Mouse (Mus musculus) MEL (cell line): ENCODE measurements around the gene Nanos3. TPM values are rescaled to one million over a fixed set of nuclear protein-coding genes. Genes with fewer than 3 reads are reported as not detected.

Source experiments
- DNase-seq: peaks from one replicate; pipeline ENCODE4 v3.0.0; 2011; ENCODE audit warnings: low read depth, low spot score
- H3K27ac ChIP-seq: 2 replicates; pipeline ENCODE4 v1.5.1; 2012; ENCODE audit warnings: low read depth, mild to moderate bottlenecking, control low read depth, low read length, moderate library complexity; ENCODE audit not compliant: control insufficient read depth
- H3K27me3 ChIP-seq, 2 experiments: fragments of 150-350 bp in 1 of 2; sonication (generic) in 1 of 2; 2 replicates each; pipeline ENCODE4 v1.6.1; 2012; ENCODE audit warnings: low read length in 2 of 2, mild to moderate bottlenecking in 2 of 2, improper control_type of control experiment in 1 of 2, moderate library complexity in 1 of 2; ENCODE audit not compliant: insufficient read depth in 2 of 2, control insufficient read depth in 1 of 2
- H3K36me3 ChIP-seq, 2 experiments: 2 replicates each; pipeline ENCODE4 v1.6.1; 2012 to 2014; ENCODE audit warnings: low read length in 2 of 2, improper control_type of control experiment in 1 of 2, inconsistent platforms in 1 of 2, mild to moderate bottlenecking in 1 of 2; ENCODE audit not compliant: insufficient read depth in 2 of 2, control insufficient read depth in 1 of 2
- H3K4me1 ChIP-seq, 2 experiments: fragments of 150-350 bp in 1 of 2; sonication (generic) in 1 of 2; 2 replicates each; pipeline ENCODE4 v1.6.1; 2012; ENCODE audit warnings: low read length in 2 of 2, improper control_type of control experiment in 1 of 2, mild to moderate bottlenecking in 1 of 2; ENCODE audit not compliant: insufficient read depth in 2 of 2, control insufficient read depth in 1 of 2
- H3K4me3 ChIP-seq, 2 experiments: fragments of 150-350 bp in 1 of 2; sonication (generic) in 1 of 2; 2 replicates each; pipeline ENCODE4 v1.5.1; 2012; ENCODE audit warnings: low read depth in 2 of 2, low read length in 2 of 2, mild to moderate bottlenecking in 2 of 2, moderate library complexity in 2 of 2, control low read depth in 1 of 2, improper control_type of control experiment in 1 of 2; ENCODE audit not compliant: control insufficient read depth in 1 of 2, insufficient read depth in 1 of 2
- H3K79me2 ChIP-seq: 2 replicates; pipeline ENCODE4 v1.6.1; 2012; ENCODE audit warnings: mild to moderate bottlenecking, low read length, moderate library complexity; ENCODE audit not compliant: control insufficient read depth, poor library complexity, insufficient read depth
- H3K9ac ChIP-seq: 2 replicates; pipeline ENCODE4 v1.6.1; 2012; ENCODE audit warnings: low read depth, mild to moderate bottlenecking, control low read depth, low read length, moderate library complexity; ENCODE audit not compliant: control insufficient read depth, poor library complexity, severe bottlenecking
- H3K9me3 ChIP-seq: fragments of 150-350 bp; sonication (generic); replicated peaks from 2 replicates; pipeline ENCODE4 v1.6.1; 2012; ENCODE audit warnings: mild to moderate bottlenecking, low read length, improper control_type of control experiment, moderate library complexity; ENCODE audit not compliant: insufficient read depth
- BHLHE40 ChIP-seq: IDR thresholded peaks from 2 replicates; pipeline ENCODE4 v1.6.1; 2012; ENCODE audit warnings: low read depth, mild to moderate bottlenecking, inconsistent platforms, low read length, improper control_type of control experiment, borderline replicate concordance
- CHD1 ChIP-seq: IDR thresholded peaks from 2 replicates; pipeline ENCODE4 v1.6.1; 2012; ENCODE audit warnings: low read depth, mild to moderate bottlenecking, inconsistent platforms, low read length, improper control_type of control experiment
- CHD2 ChIP-seq: IDR thresholded peaks from 2 replicates; pipeline ENCODE4 v1.6.1; 2011; ENCODE audit warnings: low read length, improper control_type of control experiment
- CTCF ChIP-seq, 3 experiments: IDR thresholded peaks in 2 of 3; conservative IDR thresholded peaks in 1 of 3; 2 replicates each; pipeline ENCODE4 v1.5.1; 2011 to 2012; ENCODE audit warnings: low read length in 3 of 3, low read depth in 2 of 3, mild to moderate bottlenecking in 2 of 3, improper control_type of control experiment in 1 of 3, inconsistent platforms in 1 of 3, mixed read lengths in 1 of 3, moderate library complexity in 1 of 3; ENCODE audit not compliant: control insufficient read depth in 1 of 3, insufficient read depth in 1 of 3, poor library complexity in 1 of 3, severe bottlenecking in 1 of 3
- ELF1 ChIP-seq: IDR thresholded peaks from 2 replicates; pipeline ENCODE4 v1.6.1; 2014; ENCODE audit warnings: low read depth, mild to moderate bottlenecking, inconsistent platforms, low read length, improper control_type of control experiment, moderate library complexity
- GABPA ChIP-seq: IDR thresholded peaks from 2 replicates; pipeline ENCODE4 v1.6.1; 2012; ENCODE audit warnings: low read depth, mild to moderate bottlenecking, inconsistent platforms, low read length, improper control_type of control experiment, moderate library complexity
- GATA1 ChIP-seq: IDR thresholded peaks from 2 replicates; pipeline ENCODE4 v1.6.1; 2011; ENCODE audit warnings: low read depth, low read length, improper control_type of control experiment
- JUND ChIP-seq: IDR thresholded peaks from 2 replicates; pipeline ENCODE4 v1.6.1; 2011; ENCODE audit warnings: low read depth, mild to moderate bottlenecking, improper control_type of control experiment, low read length
- KAT2A ChIP-seq: conservative IDR thresholded peaks from 2 replicates; pipeline ENCODE4 v1.6.1; 2012; ENCODE audit warnings: low read depth, low read length, improper control_type of control experiment, inconsistent platforms
- MXI1 ChIP-seq: IDR thresholded peaks from 2 replicates; pipeline ENCODE4 v1.6.1; 2011; ENCODE audit warnings: mild to moderate bottlenecking, low read depth, low read length, improper control_type of control experiment
- MYC ChIP-seq: IDR thresholded peaks from 2 replicates; pipeline ENCODE4 v1.6.1; 2011; ENCODE audit warnings: low read depth, mild to moderate bottlenecking, low read length, improper control_type of control experiment, moderate library complexity
- NELFE ChIP-seq: IDR thresholded peaks from 2 replicates; pipeline ENCODE4 v1.6.1; 2011; ENCODE audit warnings: low read depth, low read length, improper control_type of control experiment
- NRF1 ChIP-seq: IDR thresholded peaks from 2 replicates; pipeline ENCODE4 v1.6.1; 2014; ENCODE audit warnings: low read depth, mild to moderate bottlenecking, inconsistent platforms, low read length, improper control_type of control experiment, moderate library complexity; ENCODE audit not compliant: poor library complexity, insufficient read depth, severe bottlenecking
- POLR2AphosphoS2 ChIP-seq: IDR thresholded peaks from 2 replicates; pipeline ENCODE4 v1.6.1; 2011; ENCODE audit warnings: low read length, improper control_type of control experiment
- RCOR1 ChIP-seq: IDR thresholded peaks from 2 replicates; pipeline ENCODE4 v1.6.1; 2012; ENCODE audit warnings: low read depth, mild to moderate bottlenecking, inconsistent platforms, low read length, improper control_type of control experiment
- SIN3A ChIP-seq: IDR thresholded peaks from 2 replicates; pipeline ENCODE4 v1.6.1; 2012; ENCODE audit warnings: low read length, improper control_type of control experiment, inconsistent platforms
- SMC3 ChIP-seq: IDR thresholded peaks from 2 replicates; pipeline ENCODE4 v1.6.1; 2011; ENCODE audit warnings: low read depth, low read length, improper control_type of control experiment
- USF1 ChIP-seq: IDR thresholded peaks from 2 replicates; pipeline ENCODE4 v1.6.1; 2014; ENCODE audit warnings: low read depth, mild to moderate bottlenecking, inconsistent platforms, low read length, improper control_type of control experiment, moderate library complexity
- USF2 ChIP-seq, 2 experiments: IDR thresholded peaks; 2 replicates each; pipeline ENCODE4 v1.6.1; 2011 to 2012; ENCODE audit warnings: improper control_type of control experiment in 2 of 2, low read length in 2 of 2, borderline replicate concordance in 1 of 2, inconsistent platforms in 1 of 2, low read depth in 1 of 2, mild to moderate bottlenecking in 1 of 2; ENCODE audit not compliant: insufficient read depth in 1 of 2
- ZKSCAN1 ChIP-seq: IDR thresholded peaks from 2 replicates; pipeline ENCODE4 v1.6.1; 2012; ENCODE audit warnings: low read depth, mild to moderate bottlenecking, inconsistent platforms, low read length, improper control_type of control experiment, moderate library complexity
- ZNF384 ChIP-seq: IDR thresholded peaks from 2 replicates; pipeline ENCODE4 v1.6.1; 2012; ENCODE audit warnings: low read depth, mild to moderate bottlenecking, inconsistent platforms, low read length, improper control_type of control experiment
- polyA plus RNA-seq, 2 experiments: library from polyadenylated mRNA; stranded (reverse) in 1 of 2; unstranded in 1 of 2; fragments of >175 nt in 1 of 2; fragments of >200 nt in 1 of 2; gene quantifications; 2 replicates each; pipeline versions ENCODE4 v1.2.1 to v1.2.4; 2012; ENCODE audit warnings: low replicate concordance in 2 of 2, low read depth in 1 of 2; ENCODE audit not compliant: insufficient read length in 2 of 2, insufficient read depth in 1 of 2, missing spikeins in 1 of 2
- total RNA-seq: library from RNA; depleted of rRNA; stranded (reverse); fragments of 300-350 nt; gene quantifications from 2 replicates; pipeline ENCODE4 v1.2.3, GENCODE M21; 2012

The Nanos3 gene
- total and polyA plus RNA-seq, 3 experiments, result 1.7 to 2.0 TPM; not detected in 1

DNA sequence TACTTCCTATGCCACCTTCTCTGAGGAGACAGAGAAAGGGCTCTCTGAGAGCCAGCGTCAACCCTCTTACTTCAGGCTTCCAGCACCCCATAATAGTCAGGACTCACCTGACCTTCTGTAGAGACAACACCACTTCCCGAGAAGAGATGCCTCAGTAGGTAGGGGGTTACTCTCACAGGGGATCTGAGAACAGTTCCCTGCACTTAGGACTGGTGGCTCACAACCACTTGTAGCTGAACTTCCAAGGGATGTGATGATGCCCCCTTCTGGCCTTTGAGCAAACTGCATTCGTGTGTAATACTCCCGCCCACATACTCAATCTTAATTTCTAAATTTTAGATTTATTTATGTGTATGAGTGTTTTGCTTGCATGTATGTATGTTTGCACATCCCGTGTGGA, 8.5 kb upstream of the Nanos3 start:
- Histone ChIP-seq H3K9ac (no peak overlapping the region), H3K4me3 (no peak overlapping the region), H3K79me2 (peaks cover 1% of the 10 kb centered on the region; the same call in 1 of the 2 replicates)
- TF ChIP-seq CTCF (IDR thresholded peaks at IDR 0.05 in 2 of 3, conservative IDR thresholded peaks at IDR 0.05 in 1 of 3; ENCODE audit: control insufficient read depth in 1 of 3, insufficient read depth in 1 of 3, low read depth in 2 of 3, low read length in 3 of 3, poor library complexity in 1 of 3, severe bottlenecking in 1 of 3) (peak; percentile 20 to 64 (median 48); a peak in 4 of 6 replicates), GATA1 (no peak)
- TF ChIP-seq, all 39 proteins: peak for 1
- peak; percentile 64 for DNase-seq
- peaks cover 0 to 8% of the 10 kb centered on the region in 2 experiments; a peak in 2 of 4 replicates for H3K36me3 ChIP-seq
- peaks cover 4 to 15% of the 10 kb centered on the region in 2 experiments for H3K4me1 ChIP-seq
- no peaks in the 10 kb centered on the region for H3K9me3 ChIP-seq
- no peak overlapping the region for H3K27ac ChIP-seq
- no peaks in the 10 kb centered on the region for H3K27me3 ChIP-seq

DNA sequence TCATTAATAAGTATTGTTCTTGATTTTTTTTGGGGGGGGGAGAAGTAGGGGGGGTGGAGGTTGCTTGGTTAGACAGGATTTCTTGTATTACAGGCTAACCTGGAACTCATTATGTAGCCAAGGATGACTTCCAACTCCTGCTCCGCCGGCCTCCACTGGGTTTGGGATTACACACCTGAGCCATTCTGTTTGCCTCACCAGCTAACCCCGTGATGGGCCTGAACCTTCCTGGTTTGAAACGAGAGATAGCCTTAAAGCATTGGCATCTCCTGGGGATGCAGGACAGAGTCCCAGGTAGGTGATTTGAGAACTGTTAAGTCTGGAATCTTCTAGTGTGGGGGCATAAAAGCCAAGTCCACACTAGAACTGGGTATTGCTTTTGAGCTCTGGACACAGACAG, 8.1 kb upstream of the Nanos3 start:
- no peaks in the 10 kb centered on the region for H3K9me3 ChIP-seq
- no peak for DNase-seq
- peaks cover 1% of the 10 kb centered on the region; the same call in 1 of the 2 replicates for H3K79me2 ChIP-seq
- no peak for TF ChIP-seq BHLHE40
- TF ChIP-seq KAT2A, result no peak
- TF ChIP-seq SMC3, result no peak
- no peak for TF ChIP-seq NRF1
- no peak for TF ChIP-seq ZNF384
- TF ChIP-seq MXI1, result no peak
- TF ChIP-seq CHD1, result no peak
- no peak for TF ChIP-seq NELFE
- TF ChIP-seq JUND, result no peak
- TF ChIP-seq RCOR1, result no peak
- no peak for TF ChIP-seq GABPA
- TF ChIP-seq POLR2AphosphoS2, result no peak
- no peak for TF ChIP-seq ZKSCAN1
- TF ChIP-seq GATA1, result no peak
- TF ChIP-seq CHD2, result no peak
- TF ChIP-seq USF1, result no peak
- TF ChIP-seq SIN3A, result no peak
- no peak for TF ChIP-seq ELF1
- no peak for TF ChIP-seq MYC
- TF ChIP-seq USF2 (IDR thresholded peaks at IDR 0.05; ENCODE audit: borderline replicate concordance in 1 of 2, insufficient read depth in 1 of 2, low read depth in 1 of 2, low read length in 2 of 2), result no peak
- H3K36me3 ChIP-seq, result peaks cover 0 to 8% of the 10 kb centered on the region in 2 experiments; a peak in 2 of 4 replicates
- no peak overlapping the region for H3K4me3 ChIP-seq
- H3K27ac ChIP-seq, result no peak overlapping the region
- H3K4me1 ChIP-seq, result peaks cover 4 to 14% of the 10 kb centered on the region in 2 experiments
- H3K27me3 ChIP-seq, result no peaks in the 10 kb centered on the region
- no peak overlapping the region for H3K9ac ChIP-seq
